Mouse (Mus musculus) limb, embryonic 12.5 days (tissue): ENCODE results near the gene Usp54. TPM values are rescaled to one million over a fixed set of nuclear protein-coding genes. Genes with fewer than 3 reads are reported as not detected.
"Not testable (repeated sequence)": the region's sequence is repeated elsewhere in the genome, so short reads cannot be mapped to it uniquely, and the experiment has no call there.

Experiments
- ATAC-seq: fragments of 200-750 bp; cut with Nextera tagmentation; 2 replicates; pipeline ENCODE4 v1.8.0; 2017; ENCODE audit warnings: low read depth, moderate TSS enrichment; ENCODE audit not compliant: insufficient number of reproducible peaks, insufficient read depth, low FRiP score, low TSS enrichment
- H3K27ac ChIP-seq: fragments of 300-500 bp; sonication (generic); 2 replicates; pipeline ENCODE4 v1.5.1; 2016; ENCODE audit warnings: mild to moderate bottlenecking, moderate library complexity
- H3K27me3 ChIP-seq: fragments of 300-500 bp; sonication (generic); 2 replicates; pipeline ENCODE4 v1.6.1; 2016; ENCODE audit warnings: mild to moderate bottlenecking, moderate library complexity
- H3K36me3 ChIP-seq: fragments of 300-500 bp; sonication (generic); 2 replicates; pipeline ENCODE4 v1.6.1; 2016; ENCODE audit warnings: mild to moderate bottlenecking, moderate library complexity
- H3K4me1 ChIP-seq: fragments of 300-500 bp; sonication (generic); replicated peaks from 2 replicates; pipeline ENCODE4 v1.6.1; 2016
- H3K4me2 ChIP-seq: fragments of 300-500 bp; sonication (generic); 2 replicates; pipeline ENCODE4 v1.6.1; 2016; ENCODE audit warnings: mild to moderate bottlenecking, moderate library complexity
- H3K4me3 ChIP-seq: fragments of 300-500 bp; sonication (generic); replicated peaks from 2 replicates; pipeline ENCODE4 v1.5.1; 2016; ENCODE audit warnings: mild to moderate bottlenecking
- H3K9ac ChIP-seq: fragments of 300-500 bp; sonication (generic); replicated peaks from 2 replicates; pipeline ENCODE4 v1.6.1; 2016; ENCODE audit warnings: mild to moderate bottlenecking, moderate library complexity
- H3K9me3 ChIP-seq: fragments of 300-500 bp; sonication (generic); 2 replicates; pipeline ENCODE4 v1.6.1; 2016; ENCODE audit warnings: mild to moderate bottlenecking, moderate library complexity
- WGBS: fragments of 180-500 bp; shearing (Covaris S2); methylation state at CpG from one replicate; pipeline ENCODE4 v1.1.7; 2016; 5-methylcytosine and 5-hydroxymethylcytosine counted together
- polyA plus RNA-seq: library from polyadenylated mRNA; unstranded; fragments of >200 nt; fragmentation: Nextera tagmentation; extraction: Ambion mirVana; gene quantifications from 2 replicates; pipeline ENCODE4 v1.2.1, GENCODE M21; 2016

The Usp54 gene
- polyA plus RNA-seq, 1 experiment from 2014 or later, result 11.4 TPM

- no peaks in the 10 kb centered on the region for H3K9me3 ChIP-seq
- no peak overlapping the region for H3K27ac ChIP-seq
- no peaks in the 10 kb centered on the region for H3K4me1 ChIP-seq
- H3K36me3 ChIP-seq, result peaks cover 15% of the 10 kb centered on the region
- WGBS, result 84% methylated on average over 3 of the region's 3 CpGs
- no peaks in the 10 kb centered on the region for H3K27me3 ChIP-seq
- ATAC-seq, result no peak
- H3K4me2 ChIP-seq, result no peak overlapping the region
- H3K9ac ChIP-seq, result no peak overlapping the region
- no peak overlapping the region for H3K4me3 ChIP-seq
Observed at GRCm38 (mm10) chr14:20609519-20609918, 31.3 kb downstream of the Usp54 start.

DNA sequence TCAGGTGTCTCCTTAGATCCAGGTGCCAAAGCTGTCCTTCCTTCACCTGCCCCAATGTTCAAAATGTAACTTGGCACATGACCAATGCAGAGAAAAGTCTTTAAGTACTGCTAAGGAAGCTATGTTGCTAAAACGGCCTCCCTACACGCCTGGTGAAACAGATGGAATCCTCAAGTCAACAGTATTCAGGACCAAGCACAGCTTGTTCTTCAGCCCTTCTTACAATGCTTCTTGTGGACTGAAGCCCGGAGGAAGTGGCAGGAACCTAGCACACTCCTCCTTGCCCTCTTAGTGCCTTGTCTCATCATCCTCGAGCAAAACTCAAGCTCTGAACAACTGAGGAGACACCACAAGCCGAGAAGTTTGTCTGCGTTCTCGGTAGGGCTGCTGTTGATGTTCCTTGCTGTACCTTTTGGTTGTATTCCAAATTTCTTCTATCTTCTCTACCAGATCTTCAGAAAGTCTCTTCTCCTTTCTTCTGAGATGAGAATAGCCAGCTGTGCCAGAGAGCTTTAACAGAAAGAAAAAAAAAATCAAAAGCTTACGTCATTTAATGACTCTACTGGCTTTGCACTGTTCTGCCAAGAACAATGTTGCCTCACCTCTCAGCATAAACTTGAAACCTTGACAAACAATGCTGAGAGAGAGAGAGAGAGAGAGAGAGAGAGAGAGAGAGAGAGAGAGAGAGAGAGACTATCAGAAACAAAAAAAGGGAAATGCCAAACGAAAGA, 33.3 kb downstream of the Usp54 start:
- no peak overlapping the region for H3K27ac ChIP-seq
- H3K27me3 ChIP-seq, result no peaks in the 10 kb centered on the region
- no peak for ATAC-seq
- no peak overlapping the region for H3K9ac ChIP-seq
- no peak overlapping the region for H3K4me3 ChIP-seq
- 89% methylated on average over 9 of the region's 9 CpGs for WGBS
- no peaks in the 10 kb centered on the region for H3K9me3 ChIP-seq
- H3K4me1 ChIP-seq, result no peaks in the 10 kb centered on the region
- no peak overlapping the region for H3K4me2 ChIP-seq
- H3K36me3 ChIP-seq, result peaks cover 23% of the 10 kb centered on the region

GRCm38 (mm10) chr14:20601287-20601686, 39.6 kb downstream of the Usp54 start:
- WGBS, result 100% methylated on average over 1 of the region's 1 CpGs
- Histone ChIP-seq H3K9me3 (no peaks in the 10 kb centered on the region), H3K4me2 (no peak overlapping the region), H3K27me3 (no peaks in the 10 kb centered on the region), H3K9ac (no peak overlapping the region), H3K4me3 (no peak overlapping the region), H3K36me3 (peaks cover 10% of the 10 kb centered on the region), H3K4me1 (0 out of 2 replicates have a peak, but pooled peaks cover under 1% of the 10 kb centered on the region), H3K27ac (no peak overlapping the region)
- ATAC-seq, result no peak

DNA sequence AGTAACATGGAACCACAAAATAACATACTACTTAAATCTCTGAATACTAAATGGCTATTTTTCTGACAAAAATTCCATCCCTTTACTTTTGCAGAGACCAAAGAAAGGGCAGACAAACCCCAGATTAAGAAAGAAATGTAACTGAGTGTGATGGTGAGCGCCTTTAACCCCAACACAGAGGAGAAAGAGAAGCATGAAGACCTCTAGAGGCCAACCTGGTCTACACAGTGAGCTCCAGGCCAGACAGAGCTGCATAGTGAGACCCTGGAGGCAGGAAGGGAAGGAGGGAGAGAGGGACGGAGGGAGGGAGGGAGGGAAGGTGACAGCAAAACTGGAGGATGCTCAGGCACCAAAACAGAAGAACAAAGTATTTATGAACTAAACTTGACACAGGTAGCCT, 40.7 kb downstream of the Usp54 start:
- H3K9ac ChIP-seq, result no peak overlapping the region
- H3K9me3 ChIP-seq, result no peaks in the 10 kb centered on the region
- WGBS, result 60% methylated on average over 2 of the region's 2 CpGs
- ATAC-seq, result no peak
- H3K4me3 ChIP-seq, result no peak overlapping the region
- H3K27me3 ChIP-seq, result no peaks in the 10 kb centered on the region
- 0 out of 2 replicates have a peak, but pooled peaks cover 7% of the 10 kb centered on the region for H3K4me1 ChIP-seq
- no peak overlapping the region for H3K27ac ChIP-seq
- 0 out of 2 replicates have a peak, but pooled peaks cover 8% of the 10 kb centered on the region for H3K36me3 ChIP-seq
- no peak overlapping the region for H3K4me2 ChIP-seq

GRCm38 (mm10) chr14:20599542-20599941, 41.3 kb downstream of the Usp54 start:
- 91% methylated on average over 2 of the region's 2 CpGs for WGBS
- 0 out of 2 replicates have a peak, but pooled peaks cover 8% of the 10 kb centered on the region for H3K36me3 ChIP-seq

GRCm38 (mm10) chr14:20595781-20596180, 45.1 kb downstream of the Usp54 start:
- Histone ChIP-seq H3K36me3 (0 out of 2 replicates have a peak, but pooled peaks cover 3% of the 10 kb centered on the region), H3K27me3 (no peaks in the 10 kb centered on the region), H3K9ac (no peak overlapping the region), H3K4me2 (no peak overlapping the region), H3K4me1 (0 out of 2 replicates have a peak, but pooled peaks cover 7% of the 10 kb centered on the region), H3K27ac (no peak overlapping the region), H3K4me3 (no peak overlapping the region), H3K9me3 (no peaks in the 10 kb centered on the region)
- 58% methylated on average over 3 of the region's 3 CpGs for WGBS
- no peak for ATAC-seq

More at GRCm38 (mm10) chr14:20599542-20599941, 41.3 kb downstream of the Usp54 start:
- Histone ChIP-seq H3K27ac (no peak overlapping the region), H3K9me3 (no peaks in the 10 kb centered on the region), H3K4me2 (no peak overlapping the region), H3K9ac (no peak overlapping the region), H3K27me3 (no peaks in the 10 kb centered on the region), H3K4me3 (no peak overlapping the region), H3K4me1 (0 out of 2 replicates have a peak, but pooled peaks cover 7% of the 10 kb centered on the region)
- ATAC-seq, result no peak

- Histone ChIP-seq H3K36me3 (peaks cover 41% of the 10 kb centered on the region), H3K27ac (no peak overlapping the region), H3K4me2 (no peak overlapping the region), H3K4me3 (no peak overlapping the region), H3K27me3 (no peaks in the 10 kb centered on the region), H3K4me1 (no peaks in the 10 kb centered on the region), H3K9me3 (no peaks in the 10 kb centered on the region), H3K9ac (no peak overlapping the region)
- WGBS, result 87% methylated on average over 5 of the region's 5 CpGs
- no peak for ATAC-seq
Observed at GRCm38 (mm10) chr14:20587458-20587857, 53.4 kb downstream of the Usp54 start.

- no peaks in the 10 kb centered on the region for H3K27me3 ChIP-seq
- H3K4me1 ChIP-seq, result no peaks in the 10 kb centered on the region
- 79% methylated on average over 6 of the region's 6 CpGs for WGBS
- no peak overlapping the region for H3K4me2 ChIP-seq
- no peak overlapping the region for H3K9ac ChIP-seq
- no peaks in the 10 kb centered on the region for H3K9me3 ChIP-seq
- H3K36me3 ChIP-seq, result peaks cover 54% of the 10 kb centered on the region
- no peak for ATAC-seq
- H3K27ac ChIP-seq, result no peak overlapping the region
- no peak overlapping the region for H3K4me3 ChIP-seq
Observed at GRCm38 (mm10) chr14:20578822-20579407, 61.9 kb downstream of the Usp54 start.

GRCm38 (mm10) chr14:20576179-20576578, 64.7 kb downstream of the Usp54 start:
- peaks cover 54% of the 10 kb centered on the region for H3K36me3 ChIP-seq

DNA sequence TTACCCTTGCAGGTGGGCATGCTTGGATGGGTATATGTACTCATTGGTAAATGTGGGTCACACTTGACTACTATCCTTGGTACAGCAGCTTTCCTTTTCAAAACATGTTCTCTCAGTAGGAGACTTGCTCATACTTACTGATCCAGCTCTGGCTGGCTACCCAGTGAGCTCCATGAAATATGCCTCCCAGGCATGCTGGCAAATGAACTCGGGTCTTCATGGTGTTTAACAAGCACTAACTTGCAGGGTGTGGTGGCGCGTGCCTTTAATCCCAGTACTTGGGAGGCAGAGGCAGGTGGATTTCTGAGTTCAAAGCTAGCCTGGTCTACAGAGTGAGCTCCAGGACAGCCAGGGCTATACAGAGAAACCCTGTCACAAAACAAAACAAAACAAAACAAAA, 67.7 kb downstream of the Usp54 start:
- not testable (repeated sequence) for ATAC-seq, H3K27ac ChIP-seq, H3K9ac ChIP-seq, H3K27me3 ChIP-seq, H3K4me2 ChIP-seq, H3K9me3 ChIP-seq, H3K4me1 ChIP-seq, H3K4me3 ChIP-seq
- 88% methylated on average over 3 of the region's 3 CpGs for WGBS
- peaks cover 81% of the 10 kb centered on the region for H3K36me3 ChIP-seq

More at GRCm38 (mm10) chr14:20576179-20576578, 64.7 kb downstream of the Usp54 start:
- Histone ChIP-seq H3K27me3 (no peaks in the 10 kb centered on the region), H3K27ac (no peak overlapping the region), H3K9me3 (no peaks in the 10 kb centered on the region), H3K9ac (no peak overlapping the region), H3K4me2 (no peak overlapping the region), H3K4me1 (no peaks in the 10 kb centered on the region), H3K4me3 (no peak overlapping the region)
- WGBS, result 59% methylated on average over 7 of the region's 7 CpGs
- no peak for ATAC-seq

DNA sequence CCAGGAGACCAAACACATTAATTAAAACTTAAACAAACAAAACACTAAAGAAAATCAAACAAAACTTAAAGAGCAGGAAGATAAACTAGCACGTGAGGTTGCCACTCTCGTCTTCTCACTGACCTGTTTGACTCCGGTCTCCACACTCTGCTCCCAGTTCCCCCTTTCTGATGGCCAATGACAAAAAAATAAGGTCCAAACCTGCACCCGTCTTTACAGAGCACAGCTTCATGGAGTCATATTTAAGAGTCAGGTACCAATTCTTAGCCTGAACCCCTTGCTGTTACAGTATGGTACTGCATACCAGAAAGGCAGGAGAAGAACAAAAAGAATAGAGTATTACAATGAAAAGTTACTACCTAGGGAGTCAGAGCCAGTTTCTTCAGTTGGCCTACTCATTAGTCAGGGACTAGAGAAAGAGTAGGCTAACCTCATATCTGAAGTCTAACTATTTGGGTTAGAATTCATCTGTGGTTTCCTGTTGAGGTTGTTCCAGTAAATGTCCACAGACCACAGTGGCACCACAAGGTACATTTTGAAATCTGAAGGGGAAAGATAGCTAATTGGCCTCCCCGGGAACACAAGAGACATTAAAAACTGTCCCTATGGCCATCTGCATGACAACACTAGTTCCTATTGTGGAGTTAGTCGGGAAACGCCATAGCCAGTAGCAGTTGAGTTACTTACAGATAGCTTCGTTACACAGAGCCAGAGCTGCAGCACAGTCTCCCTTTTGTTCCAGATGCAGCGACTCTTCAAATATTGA, 75.4 kb downstream of the Usp54 start:
- 86% methylated on average over 9 of the region's 9 CpGs for WGBS
- H3K36me3 ChIP-seq, result peaks cover 87% of the 10 kb centered on the region
- no peak overlapping the region for H3K4me3 ChIP-seq
- no peak for ATAC-seq
- no peaks in the 10 kb centered on the region for H3K4me1 ChIP-seq
- H3K27me3 ChIP-seq, result no peaks in the 10 kb centered on the region
- H3K4me2 ChIP-seq, result no peak overlapping the region
- no peak overlapping the region for H3K9ac ChIP-seq
- H3K27ac ChIP-seq, result no peak overlapping the region
- H3K9me3 ChIP-seq, result no peaks in the 10 kb centered on the region
